Mouse (Mus musculus): Measurements from ENCODE around the gene Mospd1.

DNA sequence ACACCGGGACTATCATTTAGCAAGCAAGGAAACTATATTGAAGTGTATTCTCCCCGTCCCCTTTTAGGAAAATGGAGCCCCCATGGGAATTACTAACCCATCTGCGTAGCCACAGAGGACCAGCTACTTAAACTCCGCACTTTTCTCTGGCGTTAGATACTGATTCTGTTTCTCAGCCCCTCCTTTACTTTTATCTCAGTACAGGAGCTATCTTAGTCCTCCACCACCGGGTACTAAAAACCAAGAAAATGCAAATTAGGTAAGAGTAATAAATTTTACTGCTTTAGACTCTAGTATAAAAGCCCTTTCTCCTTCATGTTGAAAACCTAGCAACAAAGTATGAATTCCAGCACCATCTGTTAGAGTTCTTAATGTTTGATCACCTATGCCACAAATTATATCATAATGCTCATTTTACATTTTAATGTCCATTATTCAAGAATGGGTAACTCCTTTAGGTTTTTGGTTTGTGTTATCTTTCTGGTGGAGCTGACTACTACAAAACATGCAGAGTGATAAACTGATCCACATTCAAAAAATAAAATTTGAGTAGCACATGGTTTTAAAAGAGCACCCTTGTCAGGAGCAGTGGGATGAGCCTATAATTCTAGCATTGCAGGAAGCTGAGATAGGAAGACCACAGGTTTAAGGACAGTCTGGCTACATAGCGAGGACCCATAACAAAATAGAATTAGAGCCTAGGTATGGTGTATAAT, 5.5 kb downstream of the Mospd1 start:
- TF ChIP-seq CTCF (IDR thresholded peaks at IDR 0.05; ENCODE audit: insufficient read depth, low read length) (no peak), POLR2A (IDR thresholded peaks at IDR 0.05; ENCODE audit: borderline replicate concordance, extremely low read depth, low read depth, low read length) (no peak)

Data from lung, adult 2 months (tissue).